Mouse (Mus musculus) stomach, postnatal 0 days (tissue): ENCODE results near the gene Zfp831.

Source experiments
- CTCF ChIP-seq: IDR thresholded peaks from 2 replicates; pipeline ENCODE4 v1.5.1; 2016; ENCODE audit warnings: antibody characterized with exemption, low read depth, mild to moderate bottlenecking, moderate library complexity
- EP300 ChIP-seq: optimal IDR thresholded peaks from 2 replicates; pipeline ENCODE3; 2016; ENCODE audit warnings: antibody characterized with exemption

GRCm38 (mm10) chr2:174601938-174602685, 41.2 kb upstream of the Zfp831 start:
- TF ChIP-seq CTCF (no peak), EP300 (no peak)
